ENCODE assay signal across 9 mouse cellular contexts in genomic region chr11:3573092-3573491, GRCm38 (mm10). TPM values are rescaled to one million over a fixed set of nuclear protein-coding genes. Genes with fewer than 3 reads are reported as not detected.
DNase-seq lines count a peak whose midpoint lies in the region; ATAC-seq lines count a peak whose summit lies in the region.
"Had no signal": no experiment of that assay in that cellular context is flagged by ENCODE, and none has a peak within 500 bp of the region (broad histone marks: within the 10 kb centered on the region; RNA-seq: fewer than 3 reads in every experiment).

No protein-coding gene starts in this region.

- H3K36me3 ChIP-seq in embryonic facial prominence, embryonic 13.5 days: no peaks in the 10 kb centered on the region
- no peaks in the 10 kb centered on the region for H3K36me3 ChIP-seq in limb, embryonic 12.5 days
- H3K36me3 ChIP-seq in midbrain, embryonic 14.5 days (ENCODE audit: control insufficient read depth, insufficient read depth, low read length): no peaks in the 10 kb centered on the region
- H3K36me3 ChIP-seq: midbrain, embryonic 12.5 days had no signal

- no peaks in the 10 kb centered on the region for H3K9me3 ChIP-seq in embryonic facial prominence, embryonic 13.5 days
- peaks cover 5% of the 10 kb centered on the region; the same call in 1 of the 2 replicates for H3K9me3 ChIP-seq in limb, embryonic 12.5 days
- no peaks in the 10 kb centered on the region for H3K9me3 ChIP-seq in midbrain, embryonic 14.5 days (ENCODE audit: control insufficient read depth, low read length)
- H3K9me3 ChIP-seq: midbrain, embryonic 12.5 days had no signal

- WGBS in embryonic facial prominence, embryonic 13.5 days: 15% methylated on average over 9 of the region's 9 CpGs
- WGBS in limb, embryonic 12.5 days: 7% methylated on average over 9 of the region's 9 CpGs
- WGBS in midbrain, embryonic 14.5 days: 22% methylated on average over 9 of the region's 9 CpGs

- intact Hi-C loops in heart, postnatal 25 days (cut with DNase I): loop anchor here (1.0 kb wide), 1 partner anchor 38 kb away; no protein-coding TSS in a partner anchor

- no peak for ATAC-seq in embryonic facial prominence, embryonic 13.5 days (ENCODE audit: insufficient number of reproducible peaks, insufficient read depth, low FRiP score, low TSS enrichment, low read depth)
- ATAC-seq in limb, embryonic 12.5 days (ENCODE audit: insufficient number of reproducible peaks, insufficient read depth, low FRiP score, low TSS enrichment, low read depth): peak; percentile 66
- no peak for ATAC-seq in midbrain, embryonic 14.5 days (ENCODE audit: low FRiP score, low TSS enrichment)

- no peak overlapping the region for H3K4me3 ChIP-seq in embryonic facial prominence, embryonic 13.5 days
- no peak overlapping the region for H3K4me3 ChIP-seq in limb, embryonic 12.5 days (replicated peaks)
- no peak overlapping the region for H3K4me3 ChIP-seq in midbrain, embryonic 14.5 days (replicated peaks; ENCODE audit: low read depth, low read length)
- H3K4me3 ChIP-seq: midbrain, embryonic 12.5 days had no signal

- H3K4me2 ChIP-seq in embryonic facial prominence, embryonic 13.5 days: no peak overlapping the region
- peak overlapping the region; percentile 13; the same call in 1 of the 2 replicates for H3K4me2 ChIP-seq in limb, embryonic 12.5 days
- H3K4me2 ChIP-seq in midbrain, embryonic 14.5 days (ENCODE audit: low read length): no peak overlapping the region
- H3K4me2 ChIP-seq: midbrain, embryonic 12.5 days had no signal

- H3K27ac ChIP-seq in embryonic facial prominence, embryonic 13.5 days: no peak overlapping the region
- H3K27ac ChIP-seq in limb, embryonic 12.5 days: peak overlapping the region; percentile 67
- no peak overlapping the region; the same call in 1 of the 2 replicates for H3K27ac ChIP-seq in midbrain, embryonic 14.5 days (replicated peaks; ENCODE audit: low read depth, low read length)
- H3K27ac ChIP-seq: midbrain, embryonic 12.5 days had no signal

- peak overlapping the region; percentile 51; the same call in 1 of the 2 replicates for H3K9ac ChIP-seq in embryonic facial prominence, embryonic 13.5 days
- H3K9ac ChIP-seq in limb, embryonic 12.5 days (replicated peaks): no peak overlapping the region
- H3K9ac ChIP-seq in midbrain, embryonic 14.5 days (replicated peaks; ENCODE audit: low read length): no peak overlapping the region
- H3K9ac ChIP-seq: midbrain, embryonic 12.5 days had no signal

- H3K27me3 ChIP-seq in embryonic facial prominence, embryonic 13.5 days: no peaks in the 10 kb centered on the region
- H3K27me3 ChIP-seq in limb, embryonic 12.5 days: no peaks in the 10 kb centered on the region
- H3K27me3 ChIP-seq in midbrain, embryonic 14.5 days (ENCODE audit: control insufficient read depth, insufficient read depth, low read length): no peaks in the 10 kb centered on the region
- H3K27me3 ChIP-seq: midbrain, embryonic 12.5 days had no signal

- H3K4me1 ChIP-seq in embryonic facial prominence, embryonic 13.5 days: peaks cover 5% of the 10 kb centered on the region; the same call in 1 of the 2 replicates
- peaks cover 13% of the 10 kb centered on the region for H3K4me1 ChIP-seq in limb, embryonic 12.5 days (replicated peaks)
- H3K4me1 ChIP-seq in midbrain, embryonic 14.5 days (ENCODE audit: control insufficient read depth, insufficient read depth, low read length): no peaks in the 10 kb centered on the region

- DNase-seq in spleen, adult 18-20 months: peak; percentile 5 to 19
- DNase-seq in spleen, postnatal 14 days (ENCODE audit: low spot score in 2 of 2): no peak
- DNase-seq in heart, postnatal 25 days (ENCODE audit: low spot score): peak; percentile 86
- peak; percentile 36 for DNase-seq in midbrain, embryonic 14.5 days
- DNase-seq in MN1 (ENCODE audit: low spot score): no peak
- DNase-seq in left cerebral cortex, adult 18-20 months (ENCODE audit: low spot score in 2 of 2): no peak

RNA-seq across cellular contexts. Expression of gene Smtn, which starts 32.7 kb away (rescaled TPM):
- polyA plus RNA-seq in embryonic facial prominence, embryonic 13.5 days (2015; fragmentation: Nextera tagmentation; extraction: Ambion mirVana): 43.9 and 46.1 TPM in 2 replicates
- 100 to 1,000 TPM; 170 to 174 TPM for total RNA-seq in heart, postnatal 25 days (2021)
- polyA plus RNA-seq in limb, embryonic 12.5 days (2016; fragmentation: Nextera tagmentation; extraction: Ambion mirVana): 46.4 and 46.8 TPM in 2 replicates
- 7.2 and 12.8 TPM in 2 replicates for polyA plus RNA-seq in midbrain, embryonic 14.5 days (2014; fragmentation: Nextera tagmentation; extraction: Ambion mirVana)
- 1 to 10 TPM; 6.0 to 6.5 TPM for total RNA-seq in left cerebral cortex, adult 18-20 months (2021)

RNA-seq across cellular contexts. Expression of gene Selenom, which starts 58.6 kb away (rescaled TPM):
- 128 and 132 TPM in 2 replicates for polyA plus RNA-seq in embryonic facial prominence, embryonic 13.5 days (2015; fragmentation: Nextera tagmentation; extraction: Ambion mirVana)
- 10 to 100 TPM; 40.6 to 44.9 TPM for total RNA-seq in heart, postnatal 25 days (2021)
- polyA plus RNA-seq in limb, embryonic 12.5 days (2016; fragmentation: Nextera tagmentation; extraction: Ambion mirVana): 79.4 and 80.2 TPM in 2 replicates
- 48.5 and 76.5 TPM in 2 replicates for polyA plus RNA-seq in midbrain, embryonic 14.5 days (2014; fragmentation: Nextera tagmentation; extraction: Ambion mirVana)
- total RNA-seq in left cerebral cortex, adult 18-20 months (2021): 100 to 1,000 TPM; 137 to 148 TPM

Comparison
In these comparisons a context has a peak if more than half of its experiments do, and no peak if none do; other contexts are left out.
1. DNase-seq: peak in spleen, adult 18-20 months (2 of 2), heart, postnatal 25 days (single experiment) and midbrain, embryonic 14.5 days (single experiment); none in spleen, postnatal 14 days (0 of 2), MN1 (single experiment) and left cerebral cortex, adult 18-20 months (0 of 2).